Mouse (Mus musculus) intestine, embryonic 14.5 days (tissue): ENCODE measurements around the gene Bbof1. TPM values are rescaled to one million over a fixed set of nuclear protein-coding genes. Genes with fewer than 3 reads are reported as not detected.

ENCODE experiments used
- ATAC-seq: fragments of 200-750 bp; cut with Nextera tagmentation; replicated peaks from 2 replicates; pipeline ENCODE4 v1.8.0; 2017; ENCODE audit warnings: low read depth, moderate number of reproducible peaks, moderate TSS enrichment, moderate library complexity; ENCODE audit not compliant: low FRiP score, low TSS enrichment
- DNase-seq: peaks from one replicate; pipeline ENCODE4 v3.0.0-alpha.2; 2018; ENCODE audit warnings: low spot score
- H3K27ac ChIP-seq: fragments of 300-500 bp; sonication (generic); 2 replicates; pipeline ENCODE4 v1.5.1; 2014; ENCODE audit warnings: low read depth, mild to moderate bottlenecking, control low read depth
- H3K27me3 ChIP-seq: fragments of 300-500 bp; sonication (generic); replicated peaks from 2 replicates; pipeline ENCODE4 v1.6.1; 2014; ENCODE audit warnings: low read length, control low read depth; ENCODE audit not compliant: control insufficient read depth, insufficient read depth
- H3K36me3 ChIP-seq: fragments of 300-500 bp; sonication (generic); 2 replicates; pipeline ENCODE4 v1.6.1; 2014; ENCODE audit warnings: low read length, control low read depth; ENCODE audit not compliant: control insufficient read depth, insufficient read depth
- H3K4me1 ChIP-seq: fragments of 300-500 bp; sonication (generic); replicated peaks from 2 replicates; pipeline ENCODE4 v1.6.1; 2014; ENCODE audit warnings: low read length, control low read depth, mixed read lengths; ENCODE audit not compliant: control insufficient read depth, insufficient read depth
- H3K4me2 ChIP-seq: fragments of 300-500 bp; sonication (generic); 2 replicates; pipeline ENCODE4 v1.6.1; 2014; ENCODE audit warnings: low read length
- H3K4me3 ChIP-seq: fragments of 300-500 bp; sonication (generic); 2 replicates; pipeline ENCODE4 v1.5.1; 2014; ENCODE audit warnings: low read depth, low read length, control low read depth, mixed read lengths
- H3K9ac ChIP-seq: fragments of 300-500 bp; sonication (generic); 2 replicates; pipeline ENCODE4 v1.6.1; 2014; ENCODE audit warnings: mild to moderate bottlenecking, low read length
- H3K9me3 ChIP-seq: fragments of 300-500 bp; sonication (generic); 2 replicates; pipeline ENCODE4 v1.6.1; 2016; ENCODE audit warnings: low read length, control low read depth; ENCODE audit not compliant: control insufficient read depth
- WGBS: fragments of 180-500 bp; shearing (Covaris S2); extraction: QIAGEN DNeasy Blood & Tissue Kit; methylation state at CpG from one replicate; pipeline ENCODE4 v1.1.7; 2014; 5-methylcytosine and 5-hydroxymethylcytosine counted together
- polyA plus RNA-seq: library from polyadenylated mRNA; unstranded; fragments of >200 nt; fragmentation: Nextera tagmentation; extraction: Ambion mirVana; gene quantifications from 2 replicates; pipeline ENCODE4 v1.2.1, GENCODE M21; 2014

Bbof1 gene
- 0.99 and 1.2 TPM in 2 replicates for polyA plus RNA-seq

- Histone ChIP-seq H3K4me3 (peak within 1 kb of the TSS; percentile 66), H3K4me1 (peaks cover 5% of the 10 kb centered on the region; the same call in 1 of the 2 replicates), H3K36me3 (no peaks in the 10 kb centered on the region), H3K9me3 (no peaks in the 10 kb centered on the region), H3K27me3 (no peaks in the 10 kb centered on the region), H3K4me2 (peak within 1 kb of the TSS; percentile 65), H3K27ac (peak within 1 kb of the TSS; percentile 59), H3K9ac (peak within 1 kb of the TSS; percentile 67)
- ATAC-seq, result peak; percentile 90
- WGBS, result 1% methylated on average over 61 of the region's 63 CpGs
- peak; percentile 94 for DNase-seq
Measured at GRCm38 (mm10) chr12:84408819-84409507, at the start of gene Bbof1, which contains the start of gene Entpd5. Bbof1 (plus strand) TSS chr12:84409071. Entpd5 (minus strand) TSS chr12:84409029.

GRCm38 (mm10) chr12:84361555-84362489, 47.0 kb upstream of the Bbof1 start, which contains the start of the genes Coq6 and Fam161b:
Coq6 (plus strand) TSS chr12:84361657.
Fam161b (minus strand) TSS chr12:84361833.
- ATAC-seq (peak; percentile 99), DNase-seq (peak; percentile 96)
- peaks cover 1% of the 10 kb centered on the region; the same call in 1 of the 2 replicates for H3K36me3 ChIP-seq
- H3K27me3 ChIP-seq, result no peaks in the 10 kb centered on the region
- H3K4me2 ChIP-seq, result peak within 1 kb of the TSS; percentile 85
- WGBS, result under 1% methylated on average over 51 of the region's 51 CpGs
- H3K9ac ChIP-seq, result peak within 1 kb of the TSS; percentile 79
- H3K9me3 ChIP-seq, result no peaks in the 10 kb centered on the region
- peaks cover 13% of the 10 kb centered on the region for H3K4me1 ChIP-seq
- peak within 1 kb of the TSS; percentile 100 for H3K4me3 ChIP-seq
- no peak within 1 kb of the TSS for H3K27ac ChIP-seq

DNA sequence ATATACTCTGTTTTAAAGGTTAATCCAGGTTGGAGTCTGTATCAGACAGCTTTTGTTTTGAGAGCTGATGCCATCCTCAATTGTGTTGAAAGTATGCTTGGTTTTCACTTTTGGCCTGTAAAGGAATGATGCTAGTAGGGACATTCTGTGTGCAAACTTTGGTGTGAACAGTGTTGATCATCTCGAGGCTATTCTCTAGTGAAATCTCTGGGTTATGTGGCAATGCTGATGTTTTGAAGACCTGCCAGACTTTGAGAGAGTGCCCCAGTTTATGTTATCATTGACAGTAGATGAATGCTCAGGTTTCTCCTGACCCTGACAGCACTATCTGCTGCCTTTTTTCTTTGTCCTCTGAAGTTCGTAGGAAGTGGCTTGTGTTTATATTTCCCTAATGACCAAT, 46.0 kb upstream of the Bbof1 start:
- Histone ChIP-seq H3K4me1 (peaks cover 13% of the 10 kb centered on the region), H3K9me3 (no peaks in the 10 kb centered on the region), H3K4me3 (peak overlapping the region; percentile 100), H3K4me2 (peak overlapping the region; percentile 85), H3K27me3 (no peaks in the 10 kb centered on the region), H3K9ac (peak overlapping the region; percentile 79; the same call in 1 of the 2 replicates), H3K27ac (no peak overlapping the region), H3K36me3 (peaks cover 11% of the 10 kb centered on the region; the same call in 1 of the 2 replicates)
- 31% methylated on average over 2 of the region's 2 CpGs for WGBS
- DNase-seq (no peak), ATAC-seq (no peak)

- no peaks in the 10 kb centered on the region for H3K27me3 ChIP-seq
- H3K4me2 ChIP-seq, result no peak overlapping the region
- H3K36me3 ChIP-seq, result peaks cover 24% of the 10 kb centered on the region
- ATAC-seq, result no peak
- H3K9me3 ChIP-seq, result no peaks in the 10 kb centered on the region
- no peak overlapping the region for H3K9ac ChIP-seq
- H3K4me3 ChIP-seq, result no peak overlapping the region
- no peak overlapping the region for H3K27ac ChIP-seq
- H3K4me1 ChIP-seq, result peaks cover 13% of the 10 kb centered on the region
- WGBS, result 84% methylated on average over 9 of the region's 9 CpGs
- no peak for DNase-seq
Measured at GRCm38 (mm10) chr12:84364291-84364690, 44.6 kb upstream of the Bbof1 start.

DNA sequence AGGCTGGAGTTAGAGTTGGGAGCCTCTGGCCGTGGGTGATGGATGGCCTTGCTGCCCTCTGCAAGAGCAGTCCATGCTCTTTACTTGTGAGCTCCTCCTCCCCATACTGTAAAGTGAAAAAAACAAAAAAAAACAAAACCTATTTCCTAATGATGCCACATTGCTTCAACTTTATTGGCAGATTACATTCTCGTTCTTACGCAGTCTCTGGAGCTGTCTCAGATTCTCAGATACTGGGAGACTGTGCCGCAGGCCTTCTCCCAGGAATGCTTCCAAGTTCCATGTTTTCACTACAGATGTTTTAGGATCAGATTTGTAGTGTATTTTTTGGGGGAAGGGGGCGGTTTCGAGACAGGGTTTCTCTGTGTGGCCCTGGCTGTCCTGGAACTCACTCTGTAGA, 43.7 kb upstream of the Bbof1 start:
- no peak for ATAC-seq
- no peak for DNase-seq
- WGBS, result 92% methylated on average over 6 of the region's 6 CpGs
- no peak overlapping the region for H3K9ac ChIP-seq
- H3K36me3 ChIP-seq, result peaks cover 33% of the 10 kb centered on the region
- H3K27ac ChIP-seq, result no peak overlapping the region
- no peaks in the 10 kb centered on the region for H3K9me3 ChIP-seq
- H3K4me3 ChIP-seq, result no peak overlapping the region
- peaks cover 13% of the 10 kb centered on the region for H3K4me1 ChIP-seq
- no peaks in the 10 kb centered on the region for H3K27me3 ChIP-seq
- H3K4me2 ChIP-seq, result no peak overlapping the region

DNA sequence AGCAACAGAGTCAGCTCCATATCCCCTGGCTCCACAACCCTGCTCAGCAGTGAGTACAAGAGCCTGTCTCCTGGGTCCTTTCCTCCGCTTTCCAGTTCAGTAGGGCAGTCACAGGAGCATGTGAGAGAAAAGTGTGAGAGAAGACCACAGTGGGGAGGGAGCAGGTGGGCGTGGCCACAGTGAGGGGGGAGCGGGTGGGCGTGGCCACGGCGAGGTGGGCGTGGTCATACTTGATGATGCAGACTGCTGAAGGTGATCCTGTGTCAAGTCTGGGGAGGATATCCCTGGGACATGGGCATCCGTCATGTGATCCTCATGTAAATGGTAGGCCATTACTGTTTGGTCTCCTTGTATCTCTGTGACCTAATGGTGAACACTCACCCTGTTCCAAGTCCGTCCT, 41.9 kb upstream of the Bbof1 start:
- no peak overlapping the region for H3K9ac ChIP-seq
- no peak overlapping the region for H3K27ac ChIP-seq
- H3K4me1 ChIP-seq, result peaks cover 9% of the 10 kb centered on the region
- H3K4me2 ChIP-seq, result no peak overlapping the region
- WGBS, result 64% methylated on average over 9 of the region's 9 CpGs
- no peak overlapping the region for H3K4me3 ChIP-seq
- H3K36me3 ChIP-seq, result peaks cover 51% of the 10 kb centered on the region
- H3K9me3 ChIP-seq, result no peaks in the 10 kb centered on the region
- no peak for ATAC-seq
- DNase-seq, result no peak
- no peaks in the 10 kb centered on the region for H3K27me3 ChIP-seq

DNA sequence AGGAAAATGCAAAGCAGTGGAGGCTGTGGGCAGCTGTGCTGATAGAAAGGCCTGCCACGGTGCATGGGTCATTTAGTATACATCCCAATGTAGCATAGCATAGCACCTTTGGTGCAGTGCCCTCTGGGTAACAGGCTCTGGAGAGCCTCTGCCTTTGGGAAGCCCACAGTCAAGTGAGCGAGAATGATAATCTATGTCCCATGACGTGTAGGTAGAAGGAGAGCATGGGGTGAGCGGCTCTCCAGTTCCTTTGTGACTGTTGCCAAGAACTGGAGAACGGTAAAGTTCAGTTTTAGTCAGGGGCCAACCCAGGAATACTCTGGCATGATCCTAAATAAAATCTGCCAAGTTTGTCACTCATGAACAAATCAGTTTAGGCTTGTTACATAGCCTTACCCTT, 37.2 kb upstream of the Bbof1 start:
- no peak overlapping the region for H3K4me2 ChIP-seq
- no peak for DNase-seq
- H3K36me3 ChIP-seq, result peaks cover 82% of the 10 kb centered on the region
- WGBS, result 90% methylated on average over 5 of the region's 5 CpGs
- H3K4me1 ChIP-seq, result no peaks in the 10 kb centered on the region
- ATAC-seq, result no peak
- H3K27ac ChIP-seq, result no peak overlapping the region
- H3K4me3 ChIP-seq, result no peak overlapping the region
- no peak overlapping the region for H3K9ac ChIP-seq
- H3K27me3 ChIP-seq, result no peaks in the 10 kb centered on the region
- no peaks in the 10 kb centered on the region for H3K9me3 ChIP-seq

- 64% methylated on average over 6 of the region's 6 CpGs for WGBS
- no peak for DNase-seq
- H3K36me3 ChIP-seq, result peaks cover 69% of the 10 kb centered on the region
- no peaks in the 10 kb centered on the region for H3K4me1 ChIP-seq
- no peak overlapping the region for H3K4me2 ChIP-seq
- H3K27me3 ChIP-seq, result no peaks in the 10 kb centered on the region
- no peak for ATAC-seq
- H3K27ac ChIP-seq, result no peak overlapping the region
- H3K9me3 ChIP-seq, result no peaks in the 10 kb centered on the region
- no peak overlapping the region for H3K9ac ChIP-seq
- H3K4me3 ChIP-seq, result no peak overlapping the region
Measured at GRCm38 (mm10) chr12:84373831-84374481, 34.9 kb upstream of the Bbof1 start.
